Mouse (Mus musculus) bone marrow macrophage, adult 2 months (primary cell): ENCODE measurements around the gene Sfi1.
"Not testable (repeated sequence)": the region's sequence is repeated elsewhere in the genome, so short reads cannot be mapped to it uniquely, and the experiment has no call there.

Experiments
- CTCF ChIP-seq: IDR thresholded peaks from 2 replicates; pipeline ENCODE4 v1.5.1; 2012; ENCODE audit warnings: low read depth, mild to moderate bottlenecking, low read length, moderate library complexity
- POLR2A ChIP-seq: IDR thresholded peaks from 2 replicates; pipeline ENCODE4 v1.6.1; 2012; ENCODE audit warnings: mild to moderate bottlenecking, low read depth, low read length, borderline replicate concordance

DNA sequence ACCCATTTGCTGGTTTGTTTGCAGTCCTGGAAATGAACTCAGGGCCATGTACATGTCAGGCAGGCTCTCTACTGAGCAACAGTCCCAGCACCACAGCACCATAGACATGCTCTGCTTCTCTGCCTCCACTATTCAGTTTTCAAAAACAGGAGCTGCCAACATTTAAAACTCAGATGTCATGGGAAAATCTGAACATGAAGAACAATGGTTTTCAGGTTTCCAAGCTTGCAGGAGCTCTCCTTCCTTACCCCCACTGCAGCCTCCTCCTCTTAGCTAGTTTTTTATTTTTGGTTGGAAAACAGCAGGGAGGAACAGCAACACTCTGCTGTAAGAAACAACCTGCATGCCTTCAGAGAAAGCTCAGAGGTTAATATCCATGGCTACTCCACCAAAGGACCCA lies 26.9 kb downstream of the Sfi1 start:
- not testable (repeated sequence) for TF ChIP-seq CTCF, POLR2A
